Mouse (Mus musculus) limb, embryonic 12.5 days (tissue): ENCODE results near the gene Epha10. TPM values are rescaled to one million over a fixed set of nuclear protein-coding genes. Genes with fewer than 3 reads are reported as not detected.

Experiments
- ATAC-seq: fragments of 200-750 bp; cut with Nextera tagmentation; 2 replicates; pipeline ENCODE4 v1.8.0; 2017; ENCODE audit warnings: low read depth, moderate TSS enrichment; ENCODE audit not compliant: insufficient number of reproducible peaks, insufficient read depth, low FRiP score, low TSS enrichment
- H3K27ac ChIP-seq: fragments of 300-500 bp; sonication (generic); 2 replicates; pipeline ENCODE4 v1.5.1; 2016; ENCODE audit warnings: mild to moderate bottlenecking, moderate library complexity
- H3K27me3 ChIP-seq: fragments of 300-500 bp; sonication (generic); 2 replicates; pipeline ENCODE4 v1.6.1; 2016; ENCODE audit warnings: mild to moderate bottlenecking, moderate library complexity
- H3K36me3 ChIP-seq: fragments of 300-500 bp; sonication (generic); 2 replicates; pipeline ENCODE4 v1.6.1; 2016; ENCODE audit warnings: mild to moderate bottlenecking, moderate library complexity
- H3K4me1 ChIP-seq: fragments of 300-500 bp; sonication (generic); replicated peaks from 2 replicates; pipeline ENCODE4 v1.6.1; 2016
- H3K4me2 ChIP-seq: fragments of 300-500 bp; sonication (generic); 2 replicates; pipeline ENCODE4 v1.6.1; 2016; ENCODE audit warnings: mild to moderate bottlenecking, moderate library complexity
- H3K4me3 ChIP-seq: fragments of 300-500 bp; sonication (generic); replicated peaks from 2 replicates; pipeline ENCODE4 v1.5.1; 2016; ENCODE audit warnings: mild to moderate bottlenecking
- H3K9ac ChIP-seq: fragments of 300-500 bp; sonication (generic); replicated peaks from 2 replicates; pipeline ENCODE4 v1.6.1; 2016; ENCODE audit warnings: mild to moderate bottlenecking, moderate library complexity
- H3K9me3 ChIP-seq: fragments of 300-500 bp; sonication (generic); 2 replicates; pipeline ENCODE4 v1.6.1; 2016; ENCODE audit warnings: mild to moderate bottlenecking, moderate library complexity
- WGBS: fragments of 180-500 bp; shearing (Covaris S2); methylation state at CpG from one replicate; pipeline ENCODE4 v1.1.7; 2016; 5-methylcytosine and 5-hydroxymethylcytosine counted together
- polyA plus RNA-seq: library from polyadenylated mRNA; unstranded; fragments of >200 nt; fragmentation: Nextera tagmentation; extraction: Ambion mirVana; gene quantifications from 2 replicates; pipeline ENCODE4 v1.2.1, GENCODE M21; 2016

Epha10 gene
- polyA plus RNA-seq, 1 experiment from 2014 or later: 0.15 TPM

- peaks cover 54% of the 10 kb centered on the region for H3K27me3 ChIP-seq
- H3K4me3 ChIP-seq: no peak overlapping the region
- no peak overlapping the region for H3K27ac ChIP-seq
- ATAC-seq: no peak
- WGBS: 13% methylated on average over 7 of the region's 7 CpGs
- no peaks in the 10 kb centered on the region for H3K9me3 ChIP-seq
- H3K36me3 ChIP-seq: peaks cover 18% of the 10 kb centered on the region
- H3K4me1 ChIP-seq: 0 out of 2 replicates have a peak, but pooled peaks cover 8% of the 10 kb centered on the region
- H3K9ac ChIP-seq: no peak overlapping the region
- H3K4me2 ChIP-seq: no peak overlapping the region
These were observed 20.3 kb upstream of the Epha10 start for GRCm38 (mm10) chr4:124860446-124860845.

GRCm38 (mm10) chr4:124861283-124862188 lies 19.2 kb upstream of the Epha10 start, which contains the start of gene Maneal:
Gene Maneal (minus strand): TSS chr4:124862171.
- peak within 1 kb of the TSS; percentile 71 for H3K4me2 ChIP-seq
- no peaks in the 10 kb centered on the region for H3K9me3 ChIP-seq
- H3K27me3 ChIP-seq: peaks cover 54% of the 10 kb centered on the region
- ATAC-seq: peak; percentile 58
- 0 out of 2 replicates have a peak, but pooled peaks cover 8% of the 10 kb centered on the region for H3K4me1 ChIP-seq
- peak within 1 kb of the TSS; percentile 40; the same call in 1 of the 2 replicates for H3K9ac ChIP-seq
- H3K27ac ChIP-seq: no peak within 1 kb of the TSS
- peaks cover 7% of the 10 kb centered on the region for H3K36me3 ChIP-seq
- WGBS: 3% methylated on average over 68 of the region's 77 CpGs
- H3K4me3 ChIP-seq: peak within 1 kb of the TSS; percentile 51

GRCm38 (mm10) chr4:124872719-124873118 lies 8.0 kb upstream of the Epha10 start:
- no peaks in the 10 kb centered on the region for H3K36me3 ChIP-seq
- WGBS: 93% methylated on average over 1 of the region's 1 CpGs

GRCm38 (mm10) chr4:124881341-124881908 lies 726 bp downstream of the Epha10 start:
- ATAC-seq: peak; percentile 74
- Histone ChIP-seq H3K4me2 (peak overlapping the region; percentile 59), H3K36me3 (no peaks in the 10 kb centered on the region), H3K9ac (no peak overlapping the region), H3K27me3 (peaks cover 87% of the 10 kb centered on the region), H3K4me3 (peak overlapping the region; percentile 35), H3K4me1 (peaks cover 17% of the 10 kb centered on the region), H3K27ac (no peak overlapping the region), H3K9me3 (0 out of 2 replicates have a peak, but pooled peaks cover 3% of the 10 kb centered on the region)
- under 1% methylated on average over 37 of the region's 37 CpGs for WGBS

More at GRCm38 (mm10) chr4:124872719-124873118, 8.0 kb upstream of the Epha10 start:
- Histone ChIP-seq H3K4me2 (no peak overlapping the region), H3K9me3 (peaks cover 6% of the 10 kb centered on the region; the same call in 1 of the 2 replicates), H3K9ac (no peak overlapping the region), H3K27ac (no peak overlapping the region), H3K4me1 (no peaks in the 10 kb centered on the region), H3K4me3 (no peak overlapping the region), H3K27me3 (peaks cover under 1% of the 10 kb centered on the region; the same call in 1 of the 2 replicates)
- no peak for ATAC-seq

- no peaks in the 10 kb centered on the region for H3K36me3 ChIP-seq
- H3K4me2 ChIP-seq: peak overlapping the region; percentile 59; the same call in 1 of the 2 replicates
- no peak for ATAC-seq
- H3K27me3 ChIP-seq: peaks cover 94% of the 10 kb centered on the region
- no peak overlapping the region for H3K9ac ChIP-seq
- peaks cover 17% of the 10 kb centered on the region for H3K4me1 ChIP-seq
- H3K4me3 ChIP-seq: peak overlapping the region; percentile 35
- 2% methylated on average over 37 of the region's 37 CpGs for WGBS
- H3K27ac ChIP-seq: no peak overlapping the region
- 0 out of 2 replicates have a peak, but pooled peaks cover 3% of the 10 kb centered on the region for H3K9me3 ChIP-seq
These were observed 1.5 kb downstream of the Epha10 start for GRCm38 (mm10) chr4:124882151-124882729.

DNA sequence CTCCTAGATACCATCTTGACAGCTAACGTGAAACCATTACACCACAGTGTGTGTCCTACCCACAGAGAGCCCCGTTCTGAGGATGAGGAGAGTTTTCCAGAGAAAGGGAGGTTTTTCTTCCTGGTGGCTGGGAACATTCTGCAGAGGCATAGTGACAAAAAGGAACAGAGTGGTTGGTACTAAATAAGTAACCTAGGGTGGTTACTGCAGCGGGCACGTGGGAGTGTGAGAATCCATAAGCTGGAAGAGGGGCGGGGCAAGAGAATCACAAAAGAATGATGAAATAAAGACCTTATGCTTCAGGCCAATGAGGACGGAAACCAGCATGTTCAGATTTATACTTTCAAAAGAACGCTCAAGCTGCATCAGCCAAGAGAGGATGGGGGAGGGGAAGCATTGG lies 8.0 kb downstream of the Epha10 start:
- H3K4me2 ChIP-seq: no peak overlapping the region
- peaks cover 96% of the 10 kb centered on the region for H3K27me3 ChIP-seq
- no peak overlapping the region for H3K27ac ChIP-seq
- no peaks in the 10 kb centered on the region for H3K4me1 ChIP-seq
- no peaks in the 10 kb centered on the region for H3K9me3 ChIP-seq
- no peak for ATAC-seq
- no peaks in the 10 kb centered on the region for H3K36me3 ChIP-seq
- H3K4me3 ChIP-seq: no peak overlapping the region
- 70% methylated on average over 7 of the region's 7 CpGs for WGBS
- no peak overlapping the region for H3K9ac ChIP-seq

GRCm38 (mm10) chr4:124889935-124890334 lies 9.2 kb downstream of the Epha10 start:
- no peak overlapping the region for H3K27ac ChIP-seq
- peaks cover 96% of the 10 kb centered on the region for H3K27me3 ChIP-seq
- H3K9me3 ChIP-seq: no peaks in the 10 kb centered on the region
- no peaks in the 10 kb centered on the region for H3K36me3 ChIP-seq
- ATAC-seq: no peak
- peaks cover 9% of the 10 kb centered on the region for H3K4me1 ChIP-seq
- no peak overlapping the region for H3K9ac ChIP-seq
- H3K4me2 ChIP-seq: no peak overlapping the region
- H3K4me3 ChIP-seq: no peak overlapping the region
- 87% methylated on average over 2 of the region's 2 CpGs for WGBS

GRCm38 (mm10) chr4:124890831-124891230 lies 10.1 kb downstream of the Epha10 start:
- no peak overlapping the region for H3K4me3 ChIP-seq
- peaks cover 96% of the 10 kb centered on the region for H3K27me3 ChIP-seq
- no peak overlapping the region for H3K27ac ChIP-seq
- peaks cover 11% of the 10 kb centered on the region for H3K4me1 ChIP-seq
- no peak overlapping the region for H3K4me2 ChIP-seq
- WGBS: 53% methylated on average over 5 of the region's 5 CpGs
- no peaks in the 10 kb centered on the region for H3K36me3 ChIP-seq
- no peak overlapping the region for H3K9ac ChIP-seq
- no peak for ATAC-seq
- no peaks in the 10 kb centered on the region for H3K9me3 ChIP-seq

GRCm38 (mm10) chr4:124893769-124894168 lies 13.1 kb downstream of the Epha10 start:
- peaks cover 11% of the 10 kb centered on the region for H3K4me1 ChIP-seq
- peaks cover 97% of the 10 kb centered on the region for H3K27me3 ChIP-seq
- no peak overlapping the region for H3K4me2 ChIP-seq
- no peak for ATAC-seq
- no peaks in the 10 kb centered on the region for H3K36me3 ChIP-seq
- H3K27ac ChIP-seq: no peak overlapping the region
- WGBS: 30% methylated on average over 6 of the region's 6 CpGs
- H3K9me3 ChIP-seq: no peaks in the 10 kb centered on the region
- no peak overlapping the region for H3K4me3 ChIP-seq
- H3K9ac ChIP-seq: no peak overlapping the region

DNA sequence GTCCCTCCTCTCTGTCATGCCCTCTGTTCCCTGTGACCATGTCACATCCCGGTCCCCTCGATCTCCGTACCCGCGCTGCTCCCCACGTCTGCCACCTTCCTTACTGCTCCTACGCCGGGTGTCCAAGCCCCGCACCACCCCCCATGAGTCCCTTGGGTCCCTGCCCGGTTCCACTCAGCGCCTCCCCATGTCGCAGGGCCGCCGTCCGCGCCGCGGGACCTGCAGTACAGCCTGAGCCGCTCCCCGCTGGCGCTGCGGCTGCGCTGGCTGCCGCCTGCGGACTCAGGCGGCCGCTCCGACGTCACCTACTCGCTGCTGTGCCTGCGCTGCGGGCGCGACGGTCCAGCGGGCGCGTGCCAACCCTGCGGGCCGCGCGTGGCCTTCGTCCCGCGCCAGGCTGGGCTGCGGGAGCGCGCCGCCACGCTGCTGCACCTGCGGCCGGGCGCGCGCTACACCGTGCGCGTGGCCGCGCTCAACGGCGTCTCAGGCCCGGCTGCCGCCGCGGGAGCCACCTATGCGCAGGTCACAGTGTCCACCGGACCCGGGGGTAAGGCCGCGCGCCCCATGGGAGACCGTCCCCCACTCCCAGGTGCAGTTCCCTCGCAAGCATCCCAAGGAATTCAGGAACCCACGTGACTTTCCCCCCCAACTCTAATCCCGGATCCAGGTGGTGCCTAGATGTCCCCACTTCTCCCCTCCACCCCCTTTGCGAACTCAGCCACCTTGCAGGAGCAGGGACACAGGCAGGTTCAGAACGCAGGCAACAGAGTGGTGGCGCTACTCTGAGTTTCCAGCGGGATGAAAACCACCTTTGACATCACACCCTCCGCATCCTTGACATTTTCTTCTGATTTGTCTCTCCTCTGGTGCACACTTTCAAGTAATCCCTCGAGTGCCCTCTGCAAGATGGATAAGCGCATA lies 14.1 kb downstream of the Epha10 start:
- 2% methylated on average over 83 of the region's 83 CpGs for WGBS
- Histone ChIP-seq H3K4me2 (peak overlapping the region; percentile 72), H3K27ac (no peak overlapping the region), H3K4me1 (peaks cover 11% of the 10 kb centered on the region), H3K9me3 (no peaks in the 10 kb centered on the region), H3K9ac (peak overlapping the region; percentile 47), H3K36me3 (no peaks in the 10 kb centered on the region), H3K4me3 (peak overlapping the region; percentile 46), H3K27me3 (peaks cover 97% of the 10 kb centered on the region)
- ATAC-seq: no peak
